Mouse (Mus musculus) monocyte, adult 2 months (primary cell): Measurements from ENCODE around the gene Hdac5.

ENCODE experiments used
- DNase-seq, 2 experiments: peaks; one replicate each; pipeline ENCODE4 v3.0.0; 2022; ENCODE audit warnings: low spot score in 2 of 2, low read depth in 1 of 2

The Hdac5 gene

DNA sequence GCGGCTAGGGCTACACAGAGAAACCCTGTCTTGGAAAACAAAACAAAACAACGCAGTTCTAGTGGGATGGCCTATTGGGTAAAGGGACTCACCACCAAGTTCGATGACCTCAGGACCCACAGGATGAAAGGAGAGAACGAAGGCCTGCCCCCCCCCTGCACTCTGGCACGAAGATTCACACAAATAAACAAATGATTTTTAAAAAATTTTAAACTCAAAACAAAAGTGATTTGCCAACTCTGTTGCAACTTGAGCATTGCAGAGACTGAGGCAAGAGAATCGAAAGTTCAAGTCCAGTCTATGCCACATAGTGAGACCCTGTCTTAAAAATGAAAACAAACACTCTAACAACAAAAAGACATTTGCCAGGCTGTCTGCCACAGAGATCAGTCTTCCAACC, 10.7 kb upstream of the Hdac5 start:
- no peak for DNase-seq

DNA sequence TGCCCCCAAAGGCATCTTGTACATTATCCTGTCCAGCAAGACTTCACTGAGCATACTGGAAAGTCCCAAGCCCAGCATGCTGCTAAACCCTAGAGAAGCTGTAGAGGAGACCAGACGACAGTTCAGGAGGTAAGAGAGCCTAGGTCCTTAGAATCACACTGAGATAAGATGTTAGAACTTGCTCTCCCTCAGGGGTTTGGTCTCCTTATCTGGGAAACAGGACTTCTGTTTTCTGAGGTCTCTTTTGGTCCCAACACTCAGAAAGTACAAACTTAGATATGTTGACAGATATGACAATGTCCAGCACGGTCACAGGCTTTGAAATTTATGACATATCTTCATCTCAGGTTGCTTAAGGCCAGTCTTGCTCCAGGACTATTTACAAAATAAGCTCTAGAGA, 6.1 kb upstream of the Hdac5 start:
- no peak for DNase-seq

DNA sequence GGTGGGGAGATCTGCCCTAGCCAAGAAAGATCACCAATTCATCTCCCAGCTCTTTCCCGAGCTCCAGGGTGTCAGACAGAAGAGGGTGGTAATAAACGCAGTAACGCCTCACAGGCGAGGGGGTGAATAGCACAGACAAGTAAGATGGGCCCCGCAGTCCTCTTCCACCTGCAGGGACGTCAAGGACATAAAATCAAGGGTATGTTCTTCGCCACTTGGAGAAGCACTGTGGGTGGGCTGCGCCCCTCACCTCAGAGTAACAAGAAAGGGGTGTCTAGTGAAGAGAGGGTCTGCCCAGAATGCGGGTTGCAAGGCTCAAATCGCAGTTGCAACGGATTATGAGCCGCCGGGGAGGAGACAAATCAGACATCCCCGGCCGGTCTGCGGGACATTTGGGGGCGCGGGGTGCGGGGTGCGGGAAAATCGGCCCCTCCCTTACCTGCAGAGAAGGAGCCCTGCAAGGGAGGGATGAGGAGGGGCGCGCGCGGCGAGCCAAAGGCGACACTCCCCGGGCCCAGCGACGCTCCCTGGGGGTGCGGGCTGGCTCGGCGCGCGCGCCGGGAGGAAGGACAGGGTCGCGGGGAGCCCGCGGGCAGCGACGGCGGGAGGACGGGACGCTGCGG, 524 bp downstream of the Hdac5 start:
- DNase-seq = no peak

DNA sequence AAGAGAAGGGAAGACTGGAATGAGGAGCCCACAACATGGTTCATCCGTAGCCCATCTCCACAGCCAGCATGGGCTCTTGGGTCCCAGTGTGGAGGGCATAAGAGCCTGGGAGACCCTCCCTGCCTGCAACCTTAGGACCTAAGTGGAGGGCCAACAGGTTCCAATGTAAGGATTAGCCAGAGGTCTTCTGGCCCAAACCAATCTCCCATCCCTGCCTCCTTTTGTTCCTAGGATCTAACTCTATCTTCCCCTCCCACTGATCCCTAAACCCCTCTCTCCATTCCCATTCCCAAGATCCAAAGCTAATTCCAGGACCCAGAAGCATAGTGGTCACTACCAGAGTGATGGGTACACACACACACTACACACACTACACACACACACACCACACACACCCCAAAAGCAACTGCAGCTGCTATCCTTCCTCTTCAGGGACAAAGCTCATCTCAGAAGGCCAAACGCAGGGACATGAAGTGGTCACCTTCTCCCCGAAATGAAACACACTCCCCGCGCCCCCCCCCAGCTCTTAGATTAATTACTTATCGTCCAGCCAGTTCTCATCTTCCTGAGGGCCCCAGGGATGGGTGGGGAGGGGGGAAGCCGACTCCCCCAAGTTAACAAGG, 1.2 kb downstream of the Hdac5 start:
- no peak for DNase-seq

DNA sequence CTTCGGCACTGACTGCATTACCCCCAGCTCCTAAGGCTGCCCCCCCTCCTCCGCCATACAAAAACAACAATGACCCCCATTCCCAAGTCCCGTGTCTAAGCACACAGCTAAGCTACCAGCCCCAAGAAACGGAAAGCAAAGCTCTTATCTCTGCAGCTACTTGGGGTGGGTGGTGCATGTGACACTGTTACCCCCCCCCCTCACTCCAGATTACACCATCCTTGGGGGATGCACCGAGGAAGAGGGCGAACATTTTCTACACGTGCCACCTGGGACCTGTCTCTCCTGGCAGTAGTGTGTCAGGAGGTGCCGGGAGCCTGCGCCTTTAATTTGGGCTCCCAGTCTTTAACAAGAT, 1.8 kb downstream of the Hdac5 start:
- DNase-seq = no peak

DNA sequence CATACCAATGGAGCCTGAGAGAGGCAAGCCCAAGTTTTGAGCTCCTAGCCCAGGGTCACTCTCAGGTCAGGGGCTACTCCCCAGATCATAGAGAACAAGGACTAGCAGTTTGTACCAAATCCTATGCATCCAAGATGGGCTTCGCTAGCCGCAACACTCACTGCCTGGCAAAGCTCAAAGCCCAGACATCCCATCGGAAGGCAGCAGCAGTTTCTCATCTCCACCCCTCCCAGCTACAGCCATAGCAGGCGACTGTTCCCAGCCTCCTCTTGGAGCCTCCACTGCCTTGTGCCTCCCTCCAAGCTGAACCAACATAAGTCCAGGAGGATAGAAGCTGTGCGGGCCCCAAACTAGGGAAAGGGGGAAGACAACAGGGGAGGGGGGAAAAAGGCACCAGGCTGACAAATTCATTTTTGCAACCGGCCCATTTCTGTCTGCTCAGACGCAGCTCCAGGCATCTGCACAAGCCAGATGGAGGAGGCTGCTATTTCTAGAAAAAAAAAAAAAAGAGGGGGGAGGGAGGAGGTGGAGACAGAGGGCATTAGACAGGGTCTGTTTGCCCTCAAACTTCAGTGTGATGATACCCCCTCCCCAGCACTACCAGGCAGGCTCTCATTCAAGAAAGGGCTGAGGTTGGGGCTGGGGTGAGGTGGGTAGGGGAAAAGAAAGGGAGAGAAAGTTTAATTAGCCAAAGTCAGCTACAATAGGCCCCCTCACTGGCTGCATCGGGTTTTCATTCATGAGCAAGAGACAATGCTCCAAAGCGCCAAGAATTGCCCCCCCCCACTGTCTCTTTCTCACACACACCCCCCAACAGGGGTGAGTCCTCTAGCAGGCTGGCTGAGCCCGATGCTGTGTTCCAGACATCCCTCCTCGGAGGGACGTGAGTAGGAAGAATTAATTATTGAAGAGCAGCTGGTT, 2.4 kb downstream of the Hdac5 start:
- no peak for DNase-seq

DNA sequence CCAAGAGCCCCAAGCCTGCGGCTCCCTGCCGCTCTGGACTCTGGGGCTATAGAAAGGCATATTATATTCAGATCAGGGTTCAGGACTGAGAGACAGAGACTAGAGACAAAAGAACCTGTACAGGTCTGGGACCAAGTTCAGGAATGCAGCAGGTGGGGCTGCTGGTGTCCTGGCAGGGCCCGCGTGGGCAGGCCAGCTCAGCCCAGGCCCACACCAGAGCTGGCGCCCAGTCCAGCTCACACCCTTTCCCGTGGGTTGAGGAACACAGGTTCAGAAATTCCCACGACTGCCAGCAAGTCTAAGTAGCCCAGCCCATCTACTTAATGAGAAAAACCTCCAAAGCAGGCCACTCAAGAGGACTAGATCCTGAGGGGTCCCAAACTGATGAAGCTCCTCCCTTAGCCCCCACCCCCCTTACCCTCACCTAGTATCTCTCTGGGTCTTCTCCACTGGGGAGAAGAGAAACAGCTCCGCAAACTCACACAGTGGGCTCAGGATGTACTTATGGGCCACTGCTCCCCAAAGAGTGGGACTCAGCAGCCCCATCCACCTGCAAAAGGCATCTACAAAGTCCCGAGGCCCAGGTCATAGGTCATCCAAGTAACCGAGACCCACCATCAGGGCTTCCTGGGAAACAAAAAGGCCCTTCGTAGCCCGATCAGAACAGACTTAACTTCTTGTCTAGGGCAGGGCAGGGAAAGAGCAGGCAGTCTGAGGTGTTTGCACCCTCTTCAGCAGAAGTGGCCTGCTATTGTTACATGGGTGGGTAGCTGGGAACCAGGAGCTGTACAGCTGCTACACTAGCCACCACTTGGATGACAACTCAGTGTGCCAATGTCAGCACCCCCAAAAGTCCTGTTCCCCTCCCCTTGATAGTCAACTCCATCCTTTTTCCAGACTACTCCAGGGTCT, 3.6 kb downstream of the Hdac5 start:
- no peak for DNase-seq

DNA sequence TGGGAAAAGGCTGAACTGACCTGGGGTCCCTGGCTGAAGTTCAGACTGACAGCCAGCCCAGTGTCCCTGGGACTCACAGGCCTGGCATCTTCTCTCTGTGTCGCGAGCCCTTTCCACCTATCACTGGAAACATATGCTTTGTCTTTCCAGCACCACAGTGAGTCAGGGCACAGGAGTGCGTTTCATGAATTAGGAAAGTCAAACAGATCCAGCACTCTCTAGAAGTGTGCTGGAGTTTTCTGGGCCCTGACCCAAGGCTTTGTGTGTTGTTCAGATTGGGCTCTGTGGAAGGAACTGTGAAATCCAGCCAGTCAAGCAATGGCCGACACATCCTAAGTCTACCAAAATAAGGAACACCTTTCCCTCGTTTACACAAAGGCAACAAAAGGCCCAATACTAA, 4.7 kb downstream of the Hdac5 start:
- no peak for DNase-seq

DNA sequence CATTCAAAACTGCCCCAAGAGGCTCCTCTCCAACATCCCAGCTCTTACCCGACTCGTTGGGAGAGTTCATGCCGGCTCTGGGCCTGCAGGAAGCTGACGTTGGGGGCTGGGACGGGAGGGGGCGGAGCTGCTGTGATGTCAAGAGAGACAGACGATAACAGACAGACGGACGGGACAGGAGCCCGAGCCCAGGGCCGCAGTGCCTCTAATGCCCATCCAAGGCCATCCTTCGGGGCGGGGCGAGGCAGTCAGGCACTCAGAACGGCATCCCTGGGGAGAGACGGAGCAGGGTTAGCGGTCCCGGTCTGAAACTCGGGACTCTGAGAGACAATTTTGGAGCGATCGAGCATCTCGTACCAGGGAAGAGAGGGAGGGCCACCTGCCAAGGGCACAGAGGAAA, 5.3 kb downstream of the Hdac5 start:
- DNase-seq = no peak

DNA sequence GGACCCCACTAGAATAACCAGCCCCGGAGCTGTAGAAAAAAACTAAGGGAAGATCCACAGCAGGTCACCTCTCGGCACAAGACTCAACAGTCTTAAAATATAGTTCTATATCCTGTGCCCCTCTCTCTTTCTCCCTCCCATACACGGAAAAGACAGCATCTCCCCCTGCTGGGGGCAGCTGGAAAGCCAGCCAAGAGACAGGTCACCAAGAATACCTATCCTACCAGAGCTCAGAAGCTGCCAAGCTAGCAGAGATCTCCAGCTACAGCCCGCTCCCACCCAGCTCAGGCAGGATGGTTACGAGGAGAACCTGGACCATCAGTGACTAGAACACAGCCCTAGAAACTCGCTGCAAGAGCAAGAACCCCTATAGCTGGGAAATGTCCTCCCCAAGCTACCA, 6.8 kb downstream of the Hdac5 start:
- DNase-seq = no peak

DNA sequence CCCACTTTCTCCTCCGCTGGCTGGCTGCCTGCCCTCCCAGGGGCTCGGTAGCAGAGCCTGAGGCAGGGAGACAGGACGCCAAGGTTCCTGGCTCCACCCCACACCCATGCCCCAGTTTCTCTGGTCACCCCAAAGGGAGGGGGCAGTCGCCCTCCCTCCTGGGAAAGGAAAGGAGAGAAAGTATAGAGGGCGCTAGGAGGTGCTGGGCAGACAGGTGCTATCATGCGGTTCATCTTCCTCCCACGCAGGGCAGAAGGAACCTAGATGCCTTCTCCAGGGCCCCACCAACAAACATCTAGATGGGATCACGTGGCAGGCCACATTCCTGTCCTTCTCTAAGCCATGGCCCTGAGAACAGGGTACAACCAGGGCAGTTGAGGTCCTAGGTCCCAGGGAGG, 8.0 kb downstream of the Hdac5 start:
- no peak for DNase-seq

DNA sequence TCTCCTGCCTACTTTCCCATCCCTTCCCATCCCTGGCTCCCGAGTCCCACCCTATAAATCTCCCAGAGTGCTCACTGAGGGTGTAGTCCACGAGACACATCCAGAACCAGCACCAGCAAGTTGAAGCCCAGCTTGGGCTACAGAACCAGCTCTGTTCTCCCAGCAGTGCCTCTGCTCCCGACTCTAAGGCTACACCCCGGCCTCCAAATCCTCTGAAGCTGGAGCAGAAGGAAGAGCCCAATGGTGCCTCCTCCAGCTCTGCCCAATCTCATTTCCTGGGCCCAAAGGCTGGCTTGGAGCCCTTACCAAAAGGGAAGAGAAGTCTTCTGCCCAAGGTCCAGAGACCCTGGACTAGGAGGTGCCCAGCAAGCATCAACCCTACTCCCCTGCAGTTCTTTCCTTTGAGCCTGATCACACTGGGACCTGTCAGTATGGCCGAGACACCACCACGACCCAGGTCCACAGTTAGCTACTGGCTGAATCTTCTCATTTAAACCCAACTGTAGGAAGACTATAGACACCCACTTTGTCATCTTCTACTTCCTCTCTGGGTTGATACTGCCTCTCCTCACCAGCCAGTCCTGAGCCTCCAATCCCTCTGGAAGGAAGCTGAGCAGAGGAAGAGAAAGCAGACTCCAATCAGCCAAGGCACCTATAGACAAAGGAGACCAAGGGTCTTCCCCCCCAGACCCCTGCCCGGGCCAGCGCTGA, 8.6 kb downstream of the Hdac5 start:
- DNase-seq = no peak

DNA sequence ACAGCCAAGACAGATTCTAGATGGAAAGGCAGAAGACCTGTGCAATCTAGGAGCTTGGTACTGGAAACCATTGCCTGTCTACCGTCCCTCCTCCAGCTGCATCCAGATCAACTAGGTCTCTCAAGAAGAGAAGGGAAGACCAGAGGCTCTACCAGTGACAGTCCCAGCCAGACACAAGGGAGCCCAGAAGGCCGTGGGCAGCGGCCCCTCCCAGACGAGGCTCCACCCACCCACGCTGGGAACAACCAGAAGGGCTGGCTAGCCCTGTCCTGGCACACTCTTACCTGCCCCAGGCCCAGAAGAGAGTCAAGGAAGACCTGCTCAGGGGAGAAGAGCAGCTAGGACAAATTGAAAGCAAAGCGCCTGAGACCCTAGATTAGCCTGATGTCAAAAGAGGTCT, 9.5 kb downstream of the Hdac5 start:
- DNase-seq = no peak

DNA sequence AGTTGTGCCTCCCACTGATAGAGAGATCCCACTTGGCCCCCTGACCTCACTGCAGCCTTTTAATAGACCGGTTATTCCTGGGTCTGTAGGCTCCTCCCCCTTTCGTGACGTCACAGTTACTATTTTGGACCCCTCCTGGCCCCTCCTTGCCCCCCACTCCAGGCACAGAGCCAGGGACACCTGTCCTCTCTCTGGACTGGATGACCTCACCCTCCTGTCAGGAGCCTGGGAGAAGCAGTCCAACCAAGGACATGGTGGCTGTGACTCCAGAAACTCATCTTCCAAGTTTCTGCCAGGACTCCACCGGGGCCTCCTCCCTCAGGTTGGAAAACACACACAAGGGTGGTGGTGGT, 10.0 kb downstream of the Hdac5 start:
- no peak for DNase-seq

DNA sequence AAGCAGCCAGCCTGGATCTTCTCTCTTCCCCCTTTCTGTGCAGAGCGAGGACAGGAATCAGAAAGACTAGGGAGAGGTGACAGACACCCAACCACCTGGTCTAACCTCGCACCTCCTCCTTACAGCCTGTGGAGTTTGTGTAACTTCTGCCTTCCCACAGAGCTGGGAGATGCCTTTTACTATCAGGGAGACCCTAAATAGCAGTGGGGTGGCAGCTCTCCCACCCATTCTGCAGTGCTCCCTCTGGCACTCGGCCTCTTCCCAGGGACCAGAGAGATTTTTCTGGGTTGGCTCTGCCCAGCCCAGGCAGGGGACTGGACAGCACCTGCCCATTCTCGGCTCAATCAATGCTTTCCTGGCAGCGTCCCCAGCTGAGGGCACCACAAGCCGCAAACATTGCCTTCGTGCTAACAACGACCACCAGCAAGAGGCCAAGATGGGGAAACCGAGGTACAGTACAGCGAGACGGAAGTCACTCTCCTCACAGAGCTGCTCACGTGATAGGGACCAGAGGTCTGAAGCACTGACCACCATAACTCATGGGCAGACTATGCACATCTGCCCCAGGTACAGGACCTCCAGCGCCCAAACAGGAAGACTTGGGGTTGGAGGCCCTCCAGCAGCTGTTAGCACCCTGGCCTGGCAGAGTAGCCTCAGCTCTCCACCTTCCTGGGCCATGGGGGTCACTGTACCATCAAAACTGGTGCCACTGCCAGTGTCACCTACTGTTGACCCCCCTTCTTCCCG, 10.5 kb downstream of the Hdac5 start:
- DNase-seq = no peak

DNA sequence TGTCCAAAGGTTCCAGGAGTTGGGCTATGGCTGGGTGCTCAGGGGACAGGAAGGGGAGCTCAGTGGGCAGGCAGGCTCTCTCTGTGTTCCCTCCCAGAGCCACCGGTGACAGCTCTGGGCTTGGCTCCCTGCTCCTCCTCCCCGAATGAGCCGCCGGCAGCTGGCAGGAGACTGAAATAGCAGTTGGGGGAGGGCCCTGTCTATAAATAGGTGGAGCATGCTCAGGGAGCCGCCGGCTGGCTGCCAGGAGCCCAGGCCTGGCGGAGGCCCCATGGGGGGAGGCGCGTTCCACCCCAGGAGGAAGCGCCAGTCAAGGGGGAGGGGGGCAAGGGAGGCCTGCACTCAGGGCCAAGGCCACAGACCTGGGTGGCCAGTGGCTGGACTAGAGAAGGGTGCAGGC, 11.2 kb downstream of the Hdac5 start:
- peak; percentile 60 to 71 for DNase-seq

DNA sequence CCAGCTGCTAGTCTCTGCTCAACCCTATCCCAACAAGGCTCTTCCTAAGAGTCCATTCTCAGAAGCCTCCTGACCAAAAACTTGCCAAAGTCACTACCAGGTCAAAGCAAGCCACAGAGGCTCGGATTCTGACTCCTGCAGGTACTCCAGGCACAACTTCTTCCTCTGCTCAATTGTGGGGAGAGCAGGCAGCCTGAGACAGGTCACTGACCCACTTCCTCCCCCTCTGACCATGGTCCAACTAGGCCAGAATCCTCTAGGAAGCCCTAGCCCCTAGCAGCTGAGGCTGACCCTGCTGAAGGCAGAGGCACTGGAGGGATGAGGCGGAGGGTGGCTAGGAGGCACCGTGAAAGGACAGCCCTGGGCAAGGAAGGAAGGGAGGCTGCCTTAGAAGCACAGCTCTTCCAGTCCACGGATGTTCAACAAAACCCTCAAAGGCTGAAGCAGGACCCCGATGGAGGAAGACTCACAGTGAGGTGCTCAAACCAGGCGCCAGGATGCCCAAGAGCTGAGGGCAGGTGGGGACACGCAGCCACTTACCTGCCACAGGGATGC, 12.0 kb downstream of the Hdac5 start:
- DNase-seq = no peak

DNA sequence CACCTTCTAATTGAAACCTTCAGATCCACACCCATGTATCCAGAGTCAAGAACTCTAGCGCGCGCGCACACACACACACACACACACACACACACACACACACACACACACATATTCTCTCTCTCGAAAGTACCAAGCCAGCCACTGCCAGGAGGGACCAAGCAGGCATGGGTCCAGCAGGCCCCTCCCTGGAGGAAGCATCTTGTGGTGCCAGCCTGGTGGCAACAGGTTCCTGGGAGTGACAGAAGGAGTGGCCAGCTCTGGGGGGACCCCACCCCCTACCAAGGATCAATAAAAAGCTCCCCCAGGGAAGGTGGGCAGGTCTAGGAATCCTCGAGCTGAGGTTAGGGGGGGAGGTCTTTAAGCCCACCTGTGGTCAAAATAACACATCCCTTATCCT, 12.6 kb downstream of the Hdac5 start:
- no peak for DNase-seq

DNA sequence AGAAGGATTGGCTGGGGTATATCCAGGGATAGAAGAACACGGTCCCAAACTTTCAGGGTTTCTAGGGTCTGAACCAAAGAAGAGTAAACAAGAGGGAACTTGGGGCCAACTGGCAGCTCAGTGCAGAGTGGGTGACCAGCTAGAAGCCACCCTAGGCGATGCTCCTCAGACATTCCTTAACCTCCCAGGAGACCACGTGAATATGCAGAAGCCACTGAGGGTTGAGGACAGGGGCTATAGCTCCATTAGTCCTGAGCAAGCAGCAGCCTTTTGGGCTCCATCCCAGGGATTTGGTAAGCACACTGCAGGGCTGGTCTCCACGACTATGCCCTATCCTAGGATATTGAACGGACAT, 13.1 kb downstream of the Hdac5 start:
- DNase-seq = no peak
